Mouse (Mus musculus) spleen, postnatal 36 days (tissue): ENCODE measurements at regions not wholly inside any gene's neighbourhood (a gene's known extent, or its start where the extent isn't known, plus 50 kb on each side); places are given as distances from the start of the nearest gene placed in this dataset.
A peak's percentile ranks its signal among the peaks of the same experiment; 100 is the strongest.

Experiments used
- DNase-seq, 2 experiments: peaks; one replicate each; pipeline ENCODE4 v3.0.0; 2022; ENCODE audit warnings: low spot score in 2 of 2, mixed read lengths in 1 of 2

DNA sequence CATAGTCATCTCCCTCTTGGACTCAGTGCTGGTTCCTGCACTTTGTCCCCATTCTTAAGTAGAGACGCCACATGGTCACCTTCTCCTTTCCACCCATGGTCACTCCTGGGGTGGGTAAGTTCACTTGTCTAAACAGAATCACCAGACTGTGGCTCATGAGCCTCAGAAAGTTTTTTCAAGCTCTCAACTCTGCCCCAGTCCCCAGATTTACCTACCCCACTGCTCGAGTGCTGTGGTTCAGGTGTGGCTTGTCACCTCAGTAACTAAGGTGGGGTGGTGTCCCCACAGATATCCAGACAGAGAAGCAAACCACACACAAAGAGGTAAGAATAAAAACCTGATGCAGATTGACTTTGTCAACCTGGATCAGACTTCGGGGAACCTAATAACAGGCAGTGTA, 87.6 kb downstream of the Rpl10-ps3 start:
- DNase-seq: no peak

DNA sequence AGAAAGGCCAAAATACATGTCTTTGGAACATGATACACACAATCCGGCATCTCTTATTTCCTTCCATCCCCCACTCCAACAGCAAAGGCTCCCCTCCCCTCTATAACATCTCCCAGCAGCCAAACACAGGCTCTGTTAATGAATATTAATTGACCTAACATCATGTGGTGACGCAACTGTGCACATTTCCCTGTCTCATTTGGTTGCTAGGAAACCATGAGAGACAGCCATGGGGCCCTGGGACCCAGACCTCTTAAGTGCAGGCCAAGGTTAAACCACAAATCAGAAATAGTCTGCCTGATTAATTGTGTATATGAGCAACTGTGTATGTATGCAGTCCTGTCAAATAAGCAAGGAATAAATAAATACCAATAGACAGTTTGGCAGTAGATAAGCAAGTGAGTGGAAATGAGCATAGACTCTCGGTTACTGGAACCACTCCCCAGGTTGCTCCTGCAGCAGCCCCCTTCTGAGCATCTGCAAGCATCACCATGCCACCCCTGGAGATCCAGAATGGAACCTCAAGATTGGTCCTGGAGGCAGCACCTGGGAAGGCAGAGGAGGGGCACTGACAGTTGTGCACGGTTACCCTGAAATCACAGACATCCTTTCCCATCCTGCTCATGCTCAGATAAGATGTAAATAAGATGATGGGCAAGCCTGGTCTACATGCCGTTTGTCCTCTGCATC, 99.6 kb downstream of the Rpl10-ps3 start:
- DNase-seq: no peak

DNA sequence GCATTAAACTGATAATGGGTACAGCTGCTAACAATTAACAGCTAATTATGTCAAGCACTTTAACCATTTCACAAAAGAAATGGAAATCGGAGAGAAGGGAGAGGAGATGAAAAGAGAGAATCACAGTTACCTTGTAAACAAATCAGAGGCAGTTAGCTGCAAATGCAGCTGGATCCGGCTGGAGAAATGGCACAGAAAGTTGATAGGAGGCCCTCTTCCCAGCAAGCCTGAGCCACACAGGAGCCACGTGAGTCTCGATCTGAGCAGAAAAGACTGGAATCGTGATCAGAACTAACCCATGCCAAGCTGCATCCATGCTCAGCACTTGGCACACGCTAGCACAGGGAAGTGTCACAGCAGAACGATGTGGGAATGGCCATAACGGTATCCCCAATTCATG, 103.8 kb downstream of the Rpl10-ps3 start:
- no peak for DNase-seq

- DNase-seq: no peak
Measured at GRCm38 (mm10) chr9:50235908-50236307, 108.9 kb downstream of the Rpl10-ps3 start.

DNA sequence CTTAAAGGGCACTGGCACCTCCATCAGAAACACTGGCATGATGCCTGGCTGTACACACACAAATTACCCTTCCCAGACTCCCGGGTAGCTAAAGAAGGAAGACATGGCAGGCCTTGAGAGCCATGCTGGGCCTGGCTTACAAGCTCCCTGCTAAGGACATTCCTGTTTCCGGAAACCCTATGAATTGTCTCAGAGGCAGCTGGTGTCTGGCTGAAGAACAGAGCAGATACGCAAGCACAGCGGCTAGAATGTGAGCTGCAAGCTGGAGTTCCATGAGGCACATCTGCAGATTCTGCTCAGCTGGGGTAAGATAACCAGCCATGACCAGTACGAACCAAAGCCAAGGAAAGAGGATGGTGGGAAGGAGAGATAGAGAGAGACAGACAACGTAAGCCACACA, 110.1 kb downstream of the Rpl10-ps3 start:
- DNase-seq: no peak

- no peak for DNase-seq
Measured at GRCm38 (mm10) chr9:50232958-50233510, 111.7 kb downstream of the Rpl10-ps3 start.

- no peak for DNase-seq
Measured at GRCm38 (mm10) chr9:50210481-50210880, 134.3 kb downstream of the Rpl10-ps3 start.

GRCm38 (mm10) chr9:50199422-50200218, 145.1 kb downstream of the Rpl10-ps3 start:
- no peak for DNase-seq

DNA sequence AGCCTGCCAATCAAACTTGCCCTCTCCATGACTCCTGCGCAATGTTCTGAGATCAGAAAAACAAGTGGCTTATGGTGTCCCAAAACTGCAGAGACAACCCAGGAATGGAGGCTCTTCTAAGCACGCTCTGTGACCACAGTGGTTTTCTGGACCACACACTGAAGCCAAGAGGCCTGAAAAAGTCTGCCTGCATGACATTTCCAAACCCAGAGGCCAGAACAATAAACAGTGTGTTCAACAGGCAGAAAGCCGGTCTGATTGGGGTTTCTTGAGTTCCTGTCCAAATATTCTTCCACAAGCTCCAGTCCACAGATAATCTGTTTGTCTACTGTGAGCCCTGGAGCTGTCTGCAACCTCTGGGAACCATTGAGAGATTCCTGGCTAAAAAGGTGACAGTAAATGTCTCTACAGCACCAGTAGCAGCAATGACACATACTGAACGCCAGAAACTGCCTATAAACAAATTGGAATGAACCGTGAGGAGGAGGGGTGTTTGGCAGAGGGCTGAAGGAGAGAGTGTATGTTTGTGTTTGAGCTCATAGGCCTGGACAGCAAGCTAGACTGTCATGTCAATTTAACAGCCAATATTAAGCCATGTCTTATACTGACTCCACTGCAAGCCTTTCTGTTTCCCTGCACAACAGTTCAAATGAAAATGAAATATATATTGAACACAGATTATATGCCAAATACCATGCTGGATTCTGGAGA, 152.2 kb downstream of the Rpl10-ps3 start:
- no peak for DNase-seq

- DNase-seq: no peak
Measured at GRCm38 (mm10) chr9:50191136-50191535, 153.6 kb downstream of the Rpl10-ps3 start.

DNA sequence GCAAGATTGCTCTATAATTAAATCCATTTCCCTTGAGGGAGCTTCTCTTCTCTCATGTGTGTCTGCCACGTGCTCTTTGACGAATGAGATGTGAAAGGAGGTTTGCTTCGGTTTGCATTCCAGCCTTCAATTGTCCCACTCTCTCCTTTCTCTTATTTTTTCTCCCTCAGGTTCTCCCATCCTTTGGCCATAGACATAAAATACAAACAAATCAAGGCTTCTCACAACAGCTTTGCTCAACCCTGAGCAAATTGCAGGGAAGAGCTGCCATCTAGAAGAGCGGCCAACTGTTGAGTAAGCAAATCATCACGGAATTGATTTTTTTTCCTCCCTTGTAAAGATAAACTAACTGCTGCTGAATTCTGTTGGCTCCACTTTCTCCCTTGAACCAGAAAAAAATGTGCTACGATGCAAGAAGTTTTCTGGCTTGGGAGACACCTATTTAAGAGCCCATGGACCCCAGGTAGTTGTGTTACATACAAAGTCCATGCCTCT, 156.1 kb downstream of the Rpl10-ps3 start:
- DNase-seq: no peak

DNA sequence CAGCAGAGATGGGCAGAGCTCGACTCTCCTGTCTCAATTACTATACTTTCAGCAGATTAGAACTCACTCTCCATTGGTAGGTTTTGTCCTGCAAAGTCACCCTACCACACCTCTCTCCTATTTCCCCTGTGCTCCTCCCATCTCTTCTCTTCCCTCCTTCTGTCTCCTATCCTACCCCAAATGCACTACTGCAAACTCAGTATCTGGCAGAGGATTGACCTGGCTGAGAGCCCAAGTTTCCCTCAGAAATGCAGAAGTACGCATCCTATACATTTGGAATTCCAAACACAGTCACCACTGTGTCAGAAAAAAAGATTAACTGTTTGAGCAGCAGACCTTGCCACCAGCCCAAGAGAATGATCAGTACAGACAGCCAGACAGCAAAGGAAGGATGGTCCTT, 163.4 kb downstream of the Rpl10-ps3 start:
- no peak for DNase-seq

GRCm38 (mm10) chr9:50176131-50176530, 168.6 kb downstream of the Rpl10-ps3 start:
- DNase-seq: no peak

DNA sequence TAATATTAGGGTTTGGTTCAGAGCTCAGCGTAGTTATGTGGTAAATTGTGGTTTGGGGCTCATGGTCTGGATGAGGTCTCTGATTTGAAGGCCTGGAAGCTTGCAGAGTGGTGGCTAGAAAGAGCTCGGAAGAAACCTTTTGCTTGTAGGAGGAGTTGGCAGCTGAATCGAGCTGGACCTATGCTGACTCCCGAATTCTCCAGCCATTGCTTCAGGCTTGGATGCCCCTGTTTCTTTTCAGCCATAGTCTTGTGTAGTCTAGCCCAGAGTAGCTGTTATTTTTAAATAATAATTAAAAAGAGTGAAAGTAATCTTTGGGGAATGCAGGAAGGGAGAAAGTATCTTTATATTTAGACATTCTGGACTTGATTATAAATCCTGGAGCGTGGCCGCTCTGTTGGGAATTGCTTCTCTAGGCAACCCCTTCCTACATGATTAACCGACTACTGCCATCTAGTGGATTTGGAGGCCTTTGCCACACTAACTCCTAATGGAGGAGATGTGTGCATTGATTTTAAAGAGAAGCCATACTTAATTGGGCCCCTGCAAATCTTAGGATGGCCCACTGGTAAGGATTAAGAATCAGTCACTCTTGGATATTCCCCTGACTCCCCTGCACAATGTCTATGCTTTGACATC, 172.8 kb downstream of the Rpl10-ps3 start:
- peak in 1 of 2 experiments; percentile 2 for DNase-seq

DNA sequence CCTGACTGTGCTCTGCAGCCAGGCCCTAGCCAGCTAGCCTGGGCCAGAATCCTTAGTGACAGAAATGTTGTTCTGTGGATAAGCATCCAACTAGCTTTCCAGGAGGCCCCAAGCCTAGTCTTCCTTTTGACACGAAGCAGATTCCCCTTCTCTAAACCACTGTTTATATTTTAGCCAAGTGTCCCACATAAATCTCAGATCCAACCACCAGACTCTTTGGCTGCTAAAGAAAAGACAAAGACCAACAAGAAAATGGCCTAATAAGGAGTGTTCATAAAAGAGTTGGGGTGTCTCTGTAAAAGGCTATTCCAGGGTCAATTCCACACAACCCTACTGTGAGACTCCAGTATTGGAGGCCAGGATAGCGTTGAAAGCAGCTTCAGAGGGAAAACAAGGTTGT, 173.6 kb downstream of the Rpl10-ps3 start:
- no peak for DNase-seq

GRCm38 (mm10) chr9:50170637-50171036, 174.1 kb downstream of the Rpl10-ps3 start:
- DNase-seq: no peak

- DNase-seq: no peak
Measured at GRCm38 (mm10) chr9:50154618-50155017, 190.2 kb downstream of the Rpl10-ps3 start.

GRCm38 (mm10) chr9:50150091-50150490, 194.7 kb downstream of the Rpl10-ps3 start:
- DNase-seq: no peak

DNA sequence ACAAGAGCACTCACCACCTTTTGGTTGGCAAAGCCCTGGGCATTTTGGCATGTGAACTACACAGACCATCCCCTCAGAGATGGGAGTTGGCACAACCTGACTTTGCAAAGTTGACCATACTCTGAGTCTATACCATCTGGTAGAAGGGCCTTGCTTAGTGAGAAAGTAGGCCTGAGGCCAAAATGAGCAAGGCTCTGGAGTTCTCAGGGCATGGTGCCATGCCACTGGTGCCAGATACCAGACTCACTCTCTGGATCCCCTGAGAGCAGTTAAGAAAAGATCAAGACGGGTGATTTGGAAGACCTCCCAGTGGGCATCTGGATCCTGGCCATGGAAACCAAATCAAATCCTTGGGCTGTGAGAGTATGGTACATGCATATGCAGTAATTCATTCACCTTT, 202.0 kb downstream of the Rpl10-ps3 start:
- no peak for DNase-seq

DNA sequence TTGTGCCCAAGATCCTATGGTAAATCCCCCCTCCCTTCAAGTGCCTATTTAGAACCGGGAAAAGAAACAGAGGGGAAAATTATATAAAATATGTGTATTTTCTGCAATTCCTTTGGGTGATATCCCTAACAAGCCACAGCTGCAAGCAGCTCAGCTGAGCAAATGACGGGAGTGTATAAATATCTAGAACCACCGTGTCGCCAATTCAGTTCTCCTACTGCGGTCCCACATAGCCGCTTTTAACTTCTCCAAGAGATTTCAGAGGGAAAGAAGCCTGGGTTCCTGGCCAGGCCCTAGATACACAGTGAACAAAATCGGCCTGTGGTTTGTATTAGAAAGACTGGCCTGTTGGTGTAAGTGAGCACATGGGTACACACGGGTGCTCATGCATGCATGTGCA, 202.7 kb downstream of the Rpl10-ps3 start:
- no peak for DNase-seq

GRCm38 (mm10) chr9:50141176-50141575, 203.6 kb downstream of the Rpl10-ps3 start:
- no peak for DNase-seq
